Mouse (Mus musculus): ENCODE measurements around the gene Gja1.

Gene Gja1

GRCm38 (mm10) chr10:56415894-56416570 lies 38.9 kb downstream of the Gja1 start:
- no peak for DNase-seq (ENCODE audit: low read depth, low spot score)

GRCm38 (mm10) chr10:56422518-56422917 lies 45.4 kb downstream of the Gja1 start:
- DNase-seq (ENCODE audit: low read depth, low spot score) = no peak

GRCm38 (mm10) chr10:56425016-56425798 lies 48.1 kb downstream of the Gja1 start:
- DNase-seq (ENCODE audit: low read depth, low spot score) = no peak

GRCm38 (mm10) chr10:56426369-56426768 lies 49.2 kb downstream of the Gja1 start:
- peak; percentile 65 for DNase-seq (ENCODE audit: low read depth, low spot score)

- no peak for DNase-seq (ENCODE audit: low read depth, low spot score)
These were observed 50.3 kb downstream of the Gja1 start for GRCm38 (mm10) chr10:56427382-56427781.

GRCm38 (mm10) chr10:56427827-56428226 lies 50.7 kb downstream of the Gja1 start:
- no peak for DNase-seq (ENCODE audit: low read depth, low spot score)

- no peak for DNase-seq (ENCODE audit: low read depth, low spot score)
These were observed 51.9 kb downstream of the Gja1 start for GRCm38 (mm10) chr10:56429011-56429410.

- DNase-seq (ENCODE audit: low read depth, low spot score) = no peak
These were observed 54.7 kb downstream of the Gja1 start for GRCm38 (mm10) chr10:56431600-56432389.

GRCm38 (mm10) chr10:56432390-56432709 lies 55.2 kb downstream of the Gja1 start:
- no peak for DNase-seq (ENCODE audit: low read depth, low spot score)

- DNase-seq (ENCODE audit: low read depth, low spot score) = no peak
These were observed 60.2 kb downstream of the Gja1 start for GRCm38 (mm10) chr10:56437290-56437689.

GRCm38 (mm10) chr10:56439638-56440037 lies 62.5 kb downstream of the Gja1 start:
- no peak for DNase-seq (ENCODE audit: low read depth, low spot score)

- no peak for DNase-seq (ENCODE audit: low read depth, low spot score)
These were observed 67.3 kb downstream of the Gja1 start for GRCm38 (mm10) chr10:56444457-56444856.

GRCm38 (mm10) chr10:56449030-56449429 lies 71.9 kb downstream of the Gja1 start:
- DNase-seq (ENCODE audit: low read depth, low spot score) = no peak

Data from 3T3-L1 (cell line).